Mouse (Mus musculus): ENCODE results near the gene Tceanc.
A peak's percentile ranks its signal among the peaks of the same experiment; 100 is the strongest.
"Not testable (repeated sequence)": the region's sequence is repeated elsewhere in the genome, so short reads cannot be mapped to it uniquely, and the experiment has no call there.

Gene Tceanc

GRCm38 (mm10) chrX:166518345-166518744 lies at the start of gene Tceanc:
Gene Tceanc, minus strand, starts transcription at chrX:166518567.
- DNase-seq (ENCODE audit: low read depth, low spot score) = no peak

- no peak for DNase-seq (ENCODE audit: low read depth, low spot score)
Observed at GRCm38 (mm10) chrX:166565983-166566382, 47.6 kb upstream of the Tceanc start.

GRCm38 (mm10) chrX:166565401-166565800 lies 47.0 kb upstream of the Tceanc start:
- DNase-seq (ENCODE audit: low read depth, low spot score) = no peak

GRCm38 (mm10) chrX:166564900-166565299 lies 46.5 kb upstream of the Tceanc start:
- no peak for DNase-seq (ENCODE audit: low read depth, low spot score)

- DNase-seq (ENCODE audit: low read depth, low spot score) = no peak
Observed at GRCm38 (mm10) chrX:166559333-166559732, 41.0 kb upstream of the Tceanc start.

- DNase-seq (ENCODE audit: low read depth, low spot score) = no peak
Observed at GRCm38 (mm10) chrX:166552355-166552754, 34.0 kb upstream of the Tceanc start.

- no peak for DNase-seq (ENCODE audit: low read depth, low spot score)
Observed at GRCm38 (mm10) chrX:166546495-166546894, 28.1 kb upstream of the Tceanc start.

GRCm38 (mm10) chrX:166535138-166535537 lies 16.8 kb upstream of the Tceanc start:
- no peak for DNase-seq (ENCODE audit: low read depth, low spot score)

- no peak for DNase-seq (ENCODE audit: low read depth, low spot score)
Observed at GRCm38 (mm10) chrX:166533432-166533831, 15.1 kb upstream of the Tceanc start.

GRCm38 (mm10) chrX:166531671-166532070 lies 13.3 kb upstream of the Tceanc start:
- no peak for DNase-seq (ENCODE audit: low read depth, low spot score)

GRCm38 (mm10) chrX:166528126-166528525 lies 9.8 kb upstream of the Tceanc start:
- no peak for DNase-seq (ENCODE audit: low read depth, low spot score)

- no peak for DNase-seq (ENCODE audit: low read depth, low spot score)
Observed at GRCm38 (mm10) chrX:166525637-166526315, 7.4 kb upstream of the Tceanc start.

GRCm38 (mm10) chrX:166520782-166521181 lies 2.4 kb upstream of the Tceanc start:
- DNase-seq (ENCODE audit: low read depth, low spot score) = no peak

GRCm38 (mm10) chrX:166516631-166517030 lies 1.7 kb downstream of the Tceanc start:
- no peak for DNase-seq (ENCODE audit: low read depth, low spot score)

- no peak for DNase-seq (ENCODE audit: low read depth, low spot score)
Observed at GRCm38 (mm10) chrX:166515923-166516322, 2.4 kb downstream of the Tceanc start.

GRCm38 (mm10) chrX:166514035-166514434 lies 4.3 kb downstream of the Tceanc start:
- DNase-seq (ENCODE audit: low read depth, low spot score) = not testable (repeated sequence)

GRCm38 (mm10) chrX:166512071-166512470 lies 6.3 kb downstream of the Tceanc start:
- no peak for DNase-seq (ENCODE audit: low read depth, low spot score)

- no peak for DNase-seq (ENCODE audit: low read depth, low spot score)
Observed at GRCm38 (mm10) chrX:166511107-166511506, 7.3 kb downstream of the Tceanc start.

GRCm38 (mm10) chrX:166509761-166510738 lies 8.3 kb downstream of the Tceanc start:
- peak; percentile 79 for DNase-seq (ENCODE audit: low read depth, low spot score)

GRCm38 (mm10) chrX:166504421-166504820 lies 13.9 kb downstream of the Tceanc start:
- no peak for DNase-seq (ENCODE audit: low read depth, low spot score)

- DNase-seq (ENCODE audit: low read depth, low spot score) = no peak
Observed at GRCm38 (mm10) chrX:166499496-166500190, 18.7 kb downstream of the Tceanc start.

- DNase-seq (ENCODE audit: low read depth, low spot score) = no peak
Observed at GRCm38 (mm10) chrX:166497771-166498170, 20.6 kb downstream of the Tceanc start.
